Mouse (Mus musculus): ENCODE results near the gene Lrrc61. TPM values are rescaled to one million over a fixed set of nuclear protein-coding genes. Genes with fewer than 3 reads are reported as not detected.

The Lrrc61 gene
- total RNA-seq, 2 experiments from 2014 or later = 26.0 to 49.9 TPM

- no peak for DNase-seq
These were observed 7.7 kb upstream of the Lrrc61 start for GRCm38 (mm10) chr6:48546858-48547257.

- no peak for DNase-seq
These were observed 6.3 kb upstream of the Lrrc61 start for GRCm38 (mm10) chr6:48548314-48548713.

- DNase-seq = peak in 1 of 2 experiments; percentile 55
These were observed 1.7 kb upstream of the Lrrc61 start for GRCm38 (mm10) chr6:48552918-48553317.

GRCm38 (mm10) chr6:48553819-48554218 is 777 bp upstream of the Lrrc61 start:
- no peak for DNase-seq

- DNase-seq = peak; percentile 40 to 62
These were observed 701 bp downstream of the Lrrc61 start for GRCm38 (mm10) chr6:48555104-48555890.

- no peak for DNase-seq
These were observed 1.4 kb downstream of the Lrrc61 start for GRCm38 (mm10) chr6:48555956-48556355.

- DNase-seq = no peak
These were observed 11.2 kb downstream of the Lrrc61 start for GRCm38 (mm10) chr6:48565693-48566310.

- peak; percentile 64 to 75 for DNase-seq
These were observed 11.7 kb downstream of the Lrrc61 start for GRCm38 (mm10) chr6:48566312-48566711.

GRCm38 (mm10) chr6:48568036-48568984 is 13.7 kb downstream of the Lrrc61 start:
- peak; percentile 74 to 79 for DNase-seq

- no peak for DNase-seq
These were observed 14.6 kb downstream of the Lrrc61 start for GRCm38 (mm10) chr6:48569065-48569807.

- DNase-seq = no peak
These were observed 17.4 kb downstream of the Lrrc61 start for GRCm38 (mm10) chr6:48572014-48572413.

- peak in 1 of 2 experiments; percentile 44 for DNase-seq
These were observed 18.0 kb downstream of the Lrrc61 start, which contains the start of gene Rarres2 for GRCm38 (mm10) chr6:48572572-48573061. TSS of gene Rarres2 (minus strand) at chr6:48572789.

- DNase-seq = peak in 1 of 2 experiments; percentile 62
These were observed 18.7 kb downstream of the Lrrc61 start for GRCm38 (mm10) chr6:48573280-48573679.

GRCm38 (mm10) chr6:48573981-48574380 is 19.4 kb downstream of the Lrrc61 start:
- DNase-seq = no peak

GRCm38 (mm10) chr6:48578736-48579135 is 24.1 kb downstream of the Lrrc61 start:
- no peak for DNase-seq

- DNase-seq = peak; percentile 55 to 61
These were observed 24.6 kb downstream of the Lrrc61 start for GRCm38 (mm10) chr6:48579215-48579648.

GRCm38 (mm10) chr6:48581257-48581656 is 26.7 kb downstream of the Lrrc61 start:
- no peak for DNase-seq

GRCm38 (mm10) chr6:48582037-48582436 is 27.4 kb downstream of the Lrrc61 start:
- DNase-seq = peak in 1 of 2 experiments; percentile 63

- no peak for DNase-seq
These were observed 34.7 kb downstream of the Lrrc61 start, which contains the start of gene Gm45021 for GRCm38 (mm10) chr6:48589194-48589750. TSS of gene Gm45021 (plus strand) at chr6:48589610.

GRCm38 (mm10) chr6:48591221-48591845 is 36.7 kb downstream of the Lrrc61 start:
- DNase-seq = no peak

Measured in adrenal gland, postnatal 36 days (tissue).